Comparison of ENCODE assay signal across 28 mouse cellular contexts in genomic region chr13:111185799-111186198, GRCm38 (mm10).
A peak's percentile ranks its signal among the peaks of the same experiment; 100 is the strongest.
DNase-seq lines count a peak whose midpoint lies in the region; ATAC-seq and TF ChIP-seq lines count a peak whose summit lies in the region.
"Had no signal": no experiment of that assay in that cellular context is flagged by ENCODE, and none has a peak within 500 bp of the region (broad histone marks: within the 10 kb centered on the region; RNA-seq: fewer than 3 reads in every experiment).

No protein-coding gene starts in this region.

- 26% methylated on average over 4 of the region's 4 CpGs for WGBS in kidney, postnatal 0 days
- WGBS in lung, embryonic 16.5 days: 45% methylated on average over 4 of the region's 4 CpGs

- H3K27ac ChIP-seq in kidney, postnatal 0 days: no peak overlapping the region
- H3K27ac ChIP-seq in lung, embryonic 16.5 days (ENCODE audit: low read length): no peak overlapping the region; the same call in 1 of the 2 replicates
- H3K27ac ChIP-seq: embryonic facial prominence, embryonic 10.5 days; embryonic facial prominence, embryonic 15.5 days; forebrain, embryonic 12.5 days; heart, adult 2 months; hindbrain, embryonic 14.5 days; limb, embryonic 12.5 days; liver, embryonic 15.5 days; midbrain, embryonic 10.5 days had no signal

- H3K9me3 ChIP-seq in kidney, postnatal 0 days (replicated peaks; ENCODE audit: low read length): no peaks in the 10 kb centered on the region
- H3K9me3 ChIP-seq in lung, embryonic 16.5 days (ENCODE audit: control insufficient read depth, low read length): no peaks in the 10 kb centered on the region
- H3K9me3 ChIP-seq: embryonic facial prominence, embryonic 10.5 days; embryonic facial prominence, embryonic 15.5 days; forebrain, embryonic 12.5 days; heart, embryonic 12.5 days; limb, embryonic 12.5 days; liver, embryonic 15.5 days; midbrain, embryonic 10.5 days had no signal

- H3K4me3 ChIP-seq in kidney, postnatal 0 days (replicated peaks; ENCODE audit: low read depth, low read length): no peak overlapping the region
- H3K4me3 ChIP-seq in lung, embryonic 16.5 days (ENCODE audit: low read length): no peak overlapping the region
- H3K4me3 ChIP-seq: embryonic facial prominence, embryonic 10.5 days; embryonic facial prominence, embryonic 15.5 days; forebrain, embryonic 12.5 days; heart, adult 2 months; heart, embryonic 12.5 days; limb, embryonic 12.5 days; liver, embryonic 15.5 days; midbrain, embryonic 10.5 days had no signal

- peak; percentile 77 for DNase-seq in kidney, postnatal 0 days (ENCODE audit: low spot score)
- no peak for DNase-seq in kidney, adult 18-20 months
- DNase-seq in kidney, postnatal 4 days: peak; percentile 54 to 56
- DNase-seq in lung, postnatal 36 days: peak; percentile 44
- DNase-seq in layer of hippocampus, adult 18-20 months (ENCODE audit: low spot score in 2 of 2): no peak
- no peak for DNase-seq in layer of hippocampus, adult 11-12 months (ENCODE audit: low spot score)
- DNase-seq: adrenal gland, postnatal 36 days; B cell, adult 2 months; cerebellum, adult 8-10 months; cerebellum, postnatal 25 days; forebrain, postnatal 0 days; heart, adult 2 months; heart, postnatal 4 days; layer of hippocampus, postnatal 36 days; right cerebral cortex, adult 18-20 months; spleen, adult 18-20 months; thymus, postnatal 14 days had no signal

- H3K27me3 ChIP-seq in kidney, postnatal 0 days (ENCODE audit: insufficient read depth, low read length): no peaks in the 10 kb centered on the region
- no peaks in the 10 kb centered on the region for H3K27me3 ChIP-seq in lung, embryonic 16.5 days (ENCODE audit: control insufficient read depth, insufficient read depth, low read depth, low read length)
- H3K27me3 ChIP-seq: embryonic facial prominence, embryonic 15.5 days; forebrain, embryonic 12.5 days; heart, embryonic 12.5 days; limb, embryonic 12.5 days; liver, embryonic 15.5 days had no signal

- peak; percentile 57; the same call in 1 of the 2 replicates for ATAC-seq in kidney, postnatal 0 days (replicated peaks; ENCODE audit: low FRiP score, low read depth)
- ATAC-seq in lung, embryonic 16.5 days (ENCODE audit: low read depth): peak; percentile 94
- ATAC-seq: forebrain, postnatal 0 days; intestine, postnatal 0 days; midbrain, embryonic 16.5 days had no signal

- no peak for TF ChIP-seq CTCF in kidney, postnatal 0 days (IDR thresholded peaks at IDR 0.05; ENCODE audit: low read depth)

- H3K9ac ChIP-seq in kidney, postnatal 0 days (ENCODE audit: low read depth, low read length): no peak overlapping the region
- no peak overlapping the region for H3K9ac ChIP-seq in lung, embryonic 16.5 days (ENCODE audit: low read length)
- H3K9ac ChIP-seq: embryonic facial prominence, embryonic 15.5 days; forebrain, embryonic 12.5 days; forebrain, postnatal 0 days; heart, embryonic 12.5 days; hindbrain, embryonic 14.5 days; limb, embryonic 12.5 days; liver, embryonic 15.5 days had no signal

- H3K4me1 ChIP-seq in kidney, postnatal 0 days (replicated peaks; ENCODE audit: insufficient read depth, low read length): no peaks in the 10 kb centered on the region
- peaks cover 4% of the 10 kb centered on the region; the same call in 1 of the 2 replicates for H3K4me1 ChIP-seq in lung, embryonic 16.5 days (replicated peaks; ENCODE audit: control insufficient read depth, insufficient read depth, low read length)
- H3K4me1 ChIP-seq: embryonic facial prominence, embryonic 10.5 days; embryonic facial prominence, embryonic 15.5 days; forebrain, embryonic 12.5 days; heart, embryonic 12.5 days; limb, embryonic 12.5 days; liver, embryonic 15.5 days; midbrain, embryonic 10.5 days had no signal

- H3K36me3 ChIP-seq in kidney, postnatal 0 days (ENCODE audit: insufficient read depth, low read length): no peaks in the 10 kb centered on the region
- H3K36me3 ChIP-seq in lung, embryonic 16.5 days (ENCODE audit: control insufficient read depth, insufficient read depth, low read length): no peaks in the 10 kb centered on the region
- H3K36me3 ChIP-seq: embryonic facial prominence, embryonic 10.5 days; embryonic facial prominence, embryonic 15.5 days; forebrain, embryonic 12.5 days; heart, embryonic 12.5 days; limb, embryonic 12.5 days; liver, embryonic 15.5 days; midbrain, embryonic 10.5 days had no signal

- H3K4me2 ChIP-seq in kidney, postnatal 0 days (ENCODE audit: low read length): no peak overlapping the region
- H3K4me2 ChIP-seq in lung, embryonic 16.5 days (ENCODE audit: low read depth, low read length): no peak overlapping the region
- H3K4me2 ChIP-seq: embryonic facial prominence, embryonic 15.5 days; forebrain, embryonic 12.5 days; heart, embryonic 12.5 days; hindbrain, embryonic 14.5 days; limb, embryonic 12.5 days; liver, embryonic 15.5 days had no signal

Comparison
In these comparisons a context has a peak if more than half of its experiments do, and no peak if none do; other contexts are left out.
1. DNase-seq: peak in kidney, postnatal 0 days (single experiment), kidney, postnatal 4 days (2 of 2) and lung, postnatal 36 days (single experiment); none in kidney, adult 18-20 months (single experiment), layer of hippocampus, adult 18-20 months (0 of 2) and layer of hippocampus, adult 11-12 months (single experiment).